Mouse (Mus musculus): Measurements from ENCODE around the gene Isl1. TPM values are rescaled to one million over a fixed set of nuclear protein-coding genes. Genes with fewer than 3 reads are reported as not detected.

Gene Isl1
- polyA plus RNA-seq, 1 experiment from 2014 or later: 0.13 TPM

DNA sequence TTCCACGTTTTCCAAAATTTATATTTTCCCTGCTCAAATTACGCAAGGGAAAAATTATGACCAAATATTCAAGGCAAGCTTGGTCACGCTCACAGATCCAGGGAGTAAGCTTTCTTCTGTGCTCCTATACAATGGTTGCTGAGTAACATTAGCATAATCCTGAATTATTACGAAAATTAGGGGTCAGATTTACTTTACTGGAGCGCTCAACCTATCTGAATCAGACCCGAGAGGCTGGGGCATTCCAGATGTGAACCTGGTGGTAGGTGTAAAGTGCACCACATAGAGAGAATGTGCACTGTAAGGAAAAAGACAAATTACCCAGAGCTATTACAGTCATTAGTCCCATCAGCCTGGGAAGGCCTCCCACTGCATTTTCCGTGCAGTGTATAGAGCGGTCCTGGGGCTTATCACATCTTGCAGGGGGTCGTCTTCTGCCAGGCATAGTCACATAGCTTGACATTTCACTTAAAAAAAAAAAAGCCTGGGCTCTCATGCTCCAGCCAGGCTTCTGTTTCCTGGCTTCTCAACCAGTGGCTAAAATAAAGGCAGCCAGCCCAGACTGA lies 30.2 kb downstream of the Isl1 start:
- Histone ChIP-seq H3K27me3 (ENCODE audit: insufficient read depth, low read length) (no peaks in the 10 kb centered on the region), H3K4me3 (replicated peaks; ENCODE audit: low read depth, low read length) (no peak overlapping the region), H3K27ac (no peak overlapping the region), H3K36me3 (ENCODE audit: insufficient read depth, low read length) (no peaks in the 10 kb centered on the region), H3K9ac (ENCODE audit: low read depth, low read length) (no peak overlapping the region), H3K9me3 (replicated peaks; ENCODE audit: low read length) (no peaks in the 10 kb centered on the region), H3K4me2 (ENCODE audit: low read length) (no peak overlapping the region), H3K4me1 (replicated peaks; ENCODE audit: insufficient read depth, low read length) (no peaks in the 10 kb centered on the region)
- ATAC-seq (replicated peaks; ENCODE audit: low FRiP score, low read depth) (no peak), DNase-seq (ENCODE audit: low spot score) (no peak)
- 63% methylated on average over 9 of the region's 9 CpGs for WGBS
- TF ChIP-seq CTCF (IDR thresholded peaks at IDR 0.05; ENCODE audit: low read depth): no peak

Measured in kidney, postnatal 0 days (tissue).